Mouse (Mus musculus) lung, postnatal 10 days (tissue): ENCODE data around the gene Dhrs1.

Experiments used
- DNase-seq: peaks from one replicate; pipeline ENCODE4 v3.0.0; 2021

The Dhrs1 gene

GRCm38 (mm10) chr14:55762001-55762821 lies 16.7 kb upstream of the Dhrs1 start:
- peak; percentile 76 for DNase-seq

- DNase-seq, result no peak
Measured at GRCm38 (mm10) chr14:55761163-55761562, 15.7 kb upstream of the Dhrs1 start, which contains the start of gene Ltb4r2. Ltb4r2 (plus strand) TSS chr14:55761428.

GRCm38 (mm10) chr14:55760156-55760555 lies 14.7 kb upstream of the Dhrs1 start:
- peak; percentile 91 for DNase-seq

- DNase-seq, result peak; percentile 81
Measured at GRCm38 (mm10) chr14:55758363-55758784, 12.9 kb upstream of the Dhrs1 start, which contains the start of gene Cideb. Cideb (minus strand) TSS chr14:55758458.

GRCm38 (mm10) chr14:55757566-55757965 lies 12.1 kb upstream of the Dhrs1 start:
- DNase-seq, result no peak

- no peak for DNase-seq
Measured at GRCm38 (mm10) chr14:55747051-55747847, 1.8 kb upstream of the Dhrs1 start.

- no peak for DNase-seq
Measured at GRCm38 (mm10) chr14:55745861-55746237, 359 bp upstream of the Dhrs1 start.

GRCm38 (mm10) chr14:55743711-55744110 lies 1.8 kb downstream of the Dhrs1 start:
- DNase-seq, result peak; percentile 92

- DNase-seq, result no peak
Measured at GRCm38 (mm10) chr14:55737086-55737687, 8.3 kb downstream of the Dhrs1 start.

- no peak for DNase-seq
Measured at GRCm38 (mm10) chr14:55735758-55736157, 9.7 kb downstream of the Dhrs1 start.

- no peak for DNase-seq
Measured at GRCm38 (mm10) chr14:55735334-55735733, 10.2 kb downstream of the Dhrs1 start.

- no peak for DNase-seq
Measured at GRCm38 (mm10) chr14:55734869-55735268, 10.6 kb downstream of the Dhrs1 start.

GRCm38 (mm10) chr14:55733889-55734288 lies 11.6 kb downstream of the Dhrs1 start:
- no peak for DNase-seq

- DNase-seq, result no peak
Measured at GRCm38 (mm10) chr14:55730531-55731032, 14.9 kb downstream of the Dhrs1 start.

GRCm38 (mm10) chr14:55730116-55730515 lies 15.4 kb downstream of the Dhrs1 start:
- DNase-seq, result no peak

GRCm38 (mm10) chr14:55727889-55728685 lies 17.4 kb downstream of the Dhrs1 start:
- DNase-seq, result no peak

- DNase-seq, result no peak
Measured at GRCm38 (mm10) chr14:55726261-55726660, 19.2 kb downstream of the Dhrs1 start.

- DNase-seq, result peak; percentile 57
Measured at GRCm38 (mm10) chr14:55724411-55724871, 21.0 kb downstream of the Dhrs1 start.

- no peak for DNase-seq
Measured at GRCm38 (mm10) chr14:55723433-55723832, 22.1 kb downstream of the Dhrs1 start.

GRCm38 (mm10) chr14:55722438-55722945 lies 23.0 kb downstream of the Dhrs1 start:
- no peak for DNase-seq

- peak; percentile 94 for DNase-seq
Measured at GRCm38 (mm10) chr14:55721700-55722437, 23.6 kb downstream of the Dhrs1 start, which contains the start of gene Rabggta. Rabggta (minus strand) TSS chr14:55722263.
